Mouse (Mus musculus) urinary bladder, adult 2 months (tissue): ENCODE data around the gene Abhd16b. TPM values are rescaled to one million over a fixed set of nuclear protein-coding genes. Genes with fewer than 3 reads are reported as not detected.

Experiments
- DNase-seq: peaks from one replicate; pipeline ENCODE4 v3.0.0; 2022; ENCODE audit warnings: low spot score
- polyA plus RNA-seq: library from polyadenylated mRNA; depleted of rRNA; stranded (reverse); fragments of >200 nt; gene quantifications from 2 replicates; pipeline ENCODE4 v1.2.3, GENCODE M21; 2012; rRNA removed

Abhd16b gene
- polyA plus RNA-seq, 1 experiment, result not detected

GRCm38 (mm10) chr2:181541761-181542380 lies 48.9 kb downstream of the Abhd16b start:
- DNase-seq, result no peak

Other genes with a start within 250 kb of the Abhd16b start
- gene Gmeb2, start 205.2 kb upstream of the Abhd16b start, polyA plus RNA-seq, result 18.1 and 21.0 TPM in 2 replicates
- 1.1 and 1.3 TPM in 2 replicates for gene Stmn3, start 178.7 kb upstream of the Abhd16b start, polyA plus RNA-seq
- 42.1 and 55.2 TPM in 2 replicates for gene Rtel1, start 173.5 kb upstream of the Abhd16b start, polyA plus RNA-seq
- gene Zgpat, start 128.3 kb upstream of the Abhd16b start, polyA plus RNA-seq, result 36.7 and 41.9 TPM in 2 replicates
- 67.5 and 73.0 TPM in 2 replicates for gene Arfrp1, start 127.8 kb upstream of the Abhd16b start, polyA plus RNA-seq
- gene Lime1, start 113.1 kb upstream of the Abhd16b start, polyA plus RNA-seq, result 26.6 and 36.3 TPM in 2 replicates
- 4.4 and 4.6 TPM in 2 replicates for gene Zbtb46, start 33.8 kb upstream of the Abhd16b start, polyA plus RNA-seq
- gene Tpd52l2, start 3.9 kb downstream of the Abhd16b start, polyA plus RNA-seq, result 118 and 128 TPM in 2 replicates
- gene Dnajc5, start 27.3 kb downstream of the Abhd16b start, polyA plus RNA-seq, result 51.2 and 52.7 TPM in 2 replicates
- gene Uckl1, start 91.7 kb downstream of the Abhd16b start, polyA plus RNA-seq, result 139 and 214 TPM in 2 replicates
- gene Prpf6, start 98.7 kb downstream of the Abhd16b start, polyA plus RNA-seq, result 30.7 and 40.9 TPM in 2 replicates
- 43.9 and 52.6 TPM in 2 replicates for gene Zfp512b, start 99.6 kb downstream of the Abhd16b start, polyA plus RNA-seq
- 14.7 and 20.2 TPM in 2 replicates for gene Samd10, start 106.0 kb downstream of the Abhd16b start, polyA plus RNA-seq
- 0.11 TPM in 1 of 2 replicates, not detected in the other for gene Gm29797, start 163.8 kb downstream of the Abhd16b start, polyA plus RNA-seq
- 20.0 and 27.2 TPM in 2 replicates for gene Sox18, start 178.4 kb downstream of the Abhd16b start, polyA plus RNA-seq
- gene Tcea2, start 187.1 kb downstream of the Abhd16b start, polyA plus RNA-seq, result 27.8 and 38.0 TPM in 2 replicates
- 40.4 and 51.8 TPM in 2 replicates for gene Rgs19, start 200.8 kb downstream of the Abhd16b start, polyA plus RNA-seq
- gene Lkaaear1, start 205.2 kb downstream of the Abhd16b start, polyA plus RNA-seq, result not detected in 2 replicates
- gene Oprl1, start 221.8 kb downstream of the Abhd16b start, polyA plus RNA-seq, result 0.18 and 0.24 TPM in 2 replicates